Mouse (Mus musculus) midbrain, embryonic 10.5 days (tissue): ENCODE results near the gene Nsd2. TPM values are rescaled to one million over a fixed set of nuclear protein-coding genes. Genes with fewer than 3 reads are reported as not detected.

Source experiments
- DNase-seq: peaks from one replicate; pipeline ENCODE4 v3.0.0-alpha.2; 2017; ENCODE audit warnings: low spot score
- H3K27ac ChIP-seq: fragments of 300-500 bp; sonication (generic); replicated peaks from 2 replicates; pipeline ENCODE4 v1.5.1; 2016; ENCODE audit warnings: mild to moderate bottlenecking
- H3K27me3 ChIP-seq: fragments of 300-500 bp; sonication (generic); 2 replicates; pipeline ENCODE4 v1.6.1; 2016; ENCODE audit warnings: low read depth, mild to moderate bottlenecking; ENCODE audit not compliant: poor library complexity, severe bottlenecking
- H3K36me3 ChIP-seq: fragments of 300-500 bp; sonication (generic); 2 replicates; pipeline ENCODE4 v1.6.1; 2016; ENCODE audit warnings: mild to moderate bottlenecking, moderate library complexity
- H3K4me1 ChIP-seq: fragments of 300-500 bp; sonication (generic); 2 replicates; pipeline ENCODE4 v1.6.1; 2016
- H3K4me3 ChIP-seq: fragments of 300-500 bp; sonication (generic); 2 replicates; pipeline ENCODE4 v1.5.1; 2016; ENCODE audit warnings: mild to moderate bottlenecking, moderate library complexity
- H3K9me3 ChIP-seq: fragments of 300-500 bp; sonication (generic); replicated peaks from 2 replicates; pipeline ENCODE4 v1.6.1; 2016; ENCODE audit warnings: mild to moderate bottlenecking
- WGBS: fragments of 180-500 bp; shearing (Covaris S2); methylation state at CpG from one replicate; pipeline ENCODE4 v1.1.7; 2016; 5-methylcytosine and 5-hydroxymethylcytosine counted together
- polyA plus RNA-seq: library from polyadenylated mRNA; unstranded; fragments of >200 nt; fragmentation: Nextera tagmentation; extraction: Ambion mirVana; gene quantifications from 2 replicates; pipeline ENCODE4 v1.2.1, GENCODE M21; 2016

Nsd2 gene
- polyA plus RNA-seq, 1 experiment from 2014 or later: 91.0 TPM

DNA sequence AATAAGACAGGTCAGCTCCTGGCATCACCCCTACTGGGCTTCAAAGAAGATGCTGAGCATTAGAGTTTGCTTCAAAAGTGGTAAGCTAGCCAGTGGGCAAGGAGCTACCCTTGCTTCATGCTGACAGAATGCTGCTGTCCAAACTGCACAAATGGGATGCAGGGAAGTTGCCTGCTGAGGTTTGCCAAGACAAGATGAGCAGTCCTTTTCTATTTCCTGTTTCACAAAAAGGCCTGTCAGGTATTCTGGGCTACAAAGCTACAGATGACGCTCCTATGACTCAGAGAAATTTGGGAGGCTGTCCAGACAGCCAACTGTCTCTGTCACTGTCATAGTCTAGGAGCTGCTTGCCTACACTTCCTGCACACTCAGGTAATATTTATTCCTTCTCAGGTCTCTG lies 98.9 kb downstream of the Nsd2 start:
- peaks cover 88% of the 10 kb centered on the region for H3K36me3 ChIP-seq
- WGBS: 100% methylated on average over 1 of the region's 1 CpGs
- H3K27me3 ChIP-seq: no peaks in the 10 kb centered on the region

GRCm38 (mm10) chr5:33920037-33920436 lies 99.5 kb downstream of the Nsd2 start:
- WGBS: 96% methylated on average over 2 of the region's 2 CpGs

More for the DNA sequence above, 98.9 kb downstream of the Nsd2 start:
- Histone ChIP-seq H3K4me1 (peaks cover 4% of the 10 kb centered on the region; the same call in 1 of the 2 replicates), H3K4me3 (no peak overlapping the region), H3K27ac (no peak overlapping the region), H3K9me3 (no peaks in the 10 kb centered on the region; the same call in 1 of the 2 replicates)
- DNase-seq: no peak

GRCm38 (mm10) chr5:33920924-33921323 lies 100.4 kb downstream of the Nsd2 start:
- 87% methylated on average over 4 of the region's 4 CpGs for WGBS
- no peak for DNase-seq

More at GRCm38 (mm10) chr5:33920037-33920436, 99.5 kb downstream of the Nsd2 start:
- Histone ChIP-seq H3K27ac (no peak overlapping the region), H3K4me1 (peaks cover 4% of the 10 kb centered on the region; the same call in 1 of the 2 replicates), H3K4me3 (no peak overlapping the region), H3K9me3 (no peaks in the 10 kb centered on the region; the same call in 1 of the 2 replicates), H3K36me3 (peaks cover 84% of the 10 kb centered on the region), H3K27me3 (no peaks in the 10 kb centered on the region)
- DNase-seq: no peak

DNA sequence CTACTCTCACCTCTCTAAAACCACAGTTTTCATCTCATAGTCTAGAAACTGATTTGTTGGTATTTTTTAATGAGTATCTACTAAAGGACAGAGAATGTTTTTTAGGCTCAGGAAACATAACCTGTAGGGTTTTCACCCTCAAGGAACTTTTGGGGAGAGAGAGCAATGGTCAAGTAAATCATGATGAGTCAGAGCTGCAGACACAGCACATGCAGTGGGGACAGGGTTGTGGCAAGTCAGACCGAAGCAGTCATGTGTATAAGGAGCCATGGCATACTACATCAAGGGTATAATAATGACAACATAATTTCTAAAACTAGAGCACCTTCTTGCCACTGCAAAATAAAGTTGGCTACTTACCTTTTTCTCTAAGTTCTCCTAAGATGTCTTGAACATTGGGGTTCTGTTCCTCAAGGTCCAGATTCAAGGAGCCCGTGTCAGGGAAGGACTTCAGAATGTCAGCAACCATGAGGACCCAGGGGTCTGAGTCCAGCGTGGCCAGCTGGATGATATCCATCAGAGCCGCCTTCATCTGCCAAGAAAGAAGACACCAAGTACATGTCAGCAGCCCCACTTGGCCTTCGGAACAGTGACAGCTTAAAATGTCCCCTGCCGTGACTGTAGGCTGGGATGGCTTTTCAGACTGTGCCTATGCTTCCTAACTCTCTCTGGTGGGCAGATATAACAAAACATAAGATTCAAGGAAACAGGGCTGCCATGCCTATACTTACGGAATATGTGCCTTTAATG lies 101.1 kb downstream of the Nsd2 start:
- Histone ChIP-seq H3K27me3 (no peaks in the 10 kb centered on the region), H3K27ac (no peak overlapping the region), H3K4me1 (peaks cover 4% of the 10 kb centered on the region; the same call in 1 of the 2 replicates), H3K9me3 (no peaks in the 10 kb centered on the region; the same call in 1 of the 2 replicates), H3K4me3 (no peak overlapping the region), H3K36me3 (peaks cover 83% of the 10 kb centered on the region)
- no peak for DNase-seq
- WGBS: 86% methylated on average over 7 of the region's 7 CpGs

More at GRCm38 (mm10) chr5:33920924-33921323, 100.4 kb downstream of the Nsd2 start:
- Histone ChIP-seq H3K36me3 (peaks cover 83% of the 10 kb centered on the region), H3K4me3 (no peak overlapping the region), H3K27me3 (no peaks in the 10 kb centered on the region), H3K4me1 (peaks cover 4% of the 10 kb centered on the region; the same call in 1 of the 2 replicates), H3K27ac (no peak overlapping the region), H3K9me3 (no peaks in the 10 kb centered on the region; the same call in 1 of the 2 replicates)

DNA sequence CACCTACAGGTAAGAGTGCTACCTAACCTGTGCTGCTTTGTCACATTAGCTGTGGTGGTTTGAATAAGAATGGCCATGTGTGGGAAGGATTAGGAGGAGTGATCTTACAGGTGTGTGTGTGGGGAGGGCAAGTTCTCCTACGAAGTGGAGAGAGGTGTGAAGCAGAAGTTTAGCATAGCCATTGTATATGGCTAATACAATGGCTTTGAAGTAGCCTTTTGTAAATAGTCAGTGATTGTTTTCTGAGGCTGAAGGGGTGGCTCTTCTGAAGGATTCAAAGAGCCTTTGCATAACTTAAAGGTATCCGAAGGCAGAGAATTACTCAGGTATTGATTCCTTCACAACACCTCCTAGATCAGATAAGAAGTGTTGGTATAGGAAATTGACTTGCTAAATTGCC lies 102.0 kb downstream of the Nsd2 start:
- Histone ChIP-seq H3K36me3 (peaks cover 83% of the 10 kb centered on the region), H3K9me3 (no peaks in the 10 kb centered on the region; the same call in 1 of the 2 replicates), H3K4me3 (no peak overlapping the region), H3K4me1 (peaks cover 4% of the 10 kb centered on the region; the same call in 1 of the 2 replicates), H3K27ac (no peak overlapping the region), H3K27me3 (no peaks in the 10 kb centered on the region)
- DNase-seq: no peak
- 40% methylated on average over 2 of the region's 2 CpGs for WGBS

DNA sequence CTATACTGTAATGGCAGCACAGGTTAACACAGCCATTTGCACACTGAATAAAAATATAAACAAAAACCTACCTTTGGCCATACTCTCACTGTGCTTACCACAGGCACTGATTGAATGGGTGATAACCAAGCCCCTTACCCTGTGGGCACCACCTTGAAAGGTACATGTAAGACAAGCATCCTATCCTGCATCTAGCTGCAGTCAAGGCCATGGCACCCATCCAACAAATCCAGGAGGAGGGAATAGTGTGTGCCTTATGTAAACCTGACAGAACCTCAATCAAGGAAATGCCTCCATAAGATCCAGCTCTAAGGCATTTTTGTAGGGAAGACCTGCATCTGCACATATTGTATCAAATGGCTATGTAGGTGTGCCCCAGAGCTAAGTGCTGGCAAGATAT lies 105.6 kb downstream of the Nsd2 start:
- H3K9me3 ChIP-seq: peaks cover 19% of the 10 kb centered on the region
- H3K27ac ChIP-seq: no peak overlapping the region
- peaks cover 4% of the 10 kb centered on the region; the same call in 1 of the 2 replicates for H3K4me1 ChIP-seq
- peaks cover 83% of the 10 kb centered on the region for H3K36me3 ChIP-seq
- DNase-seq: no peak
- H3K4me3 ChIP-seq: no peak overlapping the region
- H3K27me3 ChIP-seq: no peaks in the 10 kb centered on the region

DNA sequence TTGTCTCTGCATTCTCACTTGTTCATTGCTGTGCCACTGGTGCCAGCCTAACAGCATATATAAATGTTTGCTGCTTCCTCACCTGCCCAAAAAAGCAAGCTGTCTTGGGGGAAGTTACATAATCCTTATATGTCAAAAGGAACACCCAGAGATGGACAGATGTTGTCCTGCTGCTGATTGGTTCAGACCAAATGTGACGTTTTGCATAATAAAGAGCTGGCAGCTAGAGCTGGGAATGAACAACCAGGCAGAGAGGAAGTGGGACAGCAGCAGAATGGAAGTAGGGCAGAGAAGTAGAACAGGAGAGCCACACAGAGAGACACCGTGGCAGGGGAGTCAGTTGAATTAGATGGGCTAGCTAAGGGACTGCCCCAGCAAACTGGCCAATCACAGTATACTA lies 111.9 kb downstream of the Nsd2 start:
- Histone ChIP-seq H3K36me3 (peaks cover 62% of the 10 kb centered on the region), H3K9me3 (peaks cover 19% of the 10 kb centered on the region)
- WGBS: 84% methylated on average over 2 of the region's 2 CpGs

GRCm38 (mm10) chr5:33934081-33934480 lies 113.6 kb downstream of the Nsd2 start:
- Histone ChIP-seq H3K9me3 (peaks cover 28% of the 10 kb centered on the region; the same call in 1 of the 2 replicates), H3K4me3 (peak overlapping the region; percentile 82), H3K4me1 (peaks cover 31% of the 10 kb centered on the region), H3K36me3 (peaks cover 61% of the 10 kb centered on the region), H3K27me3 (no peaks in the 10 kb centered on the region), H3K27ac (no peak overlapping the region)
- no peak for DNase-seq
- WGBS: 94% methylated on average over 2 of the region's 2 CpGs

More for the DNA sequence above, 111.9 kb downstream of the Nsd2 start:
- H3K27me3 ChIP-seq: no peaks in the 10 kb centered on the region
- DNase-seq: no peak
- no peak overlapping the region for H3K4me3 ChIP-seq
- H3K4me1 ChIP-seq: peaks cover 30% of the 10 kb centered on the region
- H3K27ac ChIP-seq: no peak overlapping the region

- H3K4me3 ChIP-seq: peak overlapping the region; percentile 82
- H3K36me3 ChIP-seq: peaks cover 61% of the 10 kb centered on the region
- 89% methylated on average over 7 of the region's 7 CpGs for WGBS
- DNase-seq: no peak
- no peak overlapping the region for H3K27ac ChIP-seq
- peaks cover 21% of the 10 kb centered on the region for H3K9me3 ChIP-seq
- no peaks in the 10 kb centered on the region for H3K27me3 ChIP-seq
- peaks cover 31% of the 10 kb centered on the region for H3K4me1 ChIP-seq
Observed at GRCm38 (mm10) chr5:33934877-33935276, 114.4 kb downstream of the Nsd2 start.

- DNase-seq: no peak
- under 1% methylated on average over 39 of the region's 39 CpGs for WGBS
Observed at GRCm38 (mm10) chr5:33935700-33936111, 115.2 kb downstream of the Nsd2 start.

GRCm38 (mm10) chr5:33936120-33936707 lies 115.7 kb downstream of the Nsd2 start, which contains the start of gene Nelfa:
TSS of gene Nelfa (minus strand) at chr5:33936413.
- Histone ChIP-seq H3K9me3 (peaks cover 28% of the 10 kb centered on the region), H3K4me3 (peak within 1 kb of the TSS; percentile 82), H3K27ac (peak within 1 kb of the TSS; percentile 94), H3K27me3 (no peaks in the 10 kb centered on the region), H3K36me3 (peaks cover 59% of the 10 kb centered on the region), H3K4me1 (peaks cover 31% of the 10 kb centered on the region)
- peak; percentile 98 for DNase-seq
- WGBS: under 1% methylated on average over 61 of the region's 61 CpGs

More at GRCm38 (mm10) chr5:33935700-33936111, 115.2 kb downstream of the Nsd2 start:
- Histone ChIP-seq H3K4me3 (peak overlapping the region; percentile 82), H3K36me3 (peaks cover 60% of the 10 kb centered on the region), H3K27me3 (no peaks in the 10 kb centered on the region), H3K27ac (peak overlapping the region; percentile 94), H3K9me3 (peaks cover 24% of the 10 kb centered on the region), H3K4me1 (peaks cover 31% of the 10 kb centered on the region)

- DNase-seq: no peak
- peak overlapping the region; percentile 82 for H3K4me3 ChIP-seq
- H3K27ac ChIP-seq: no peak overlapping the region
- 93% methylated on average over 2 of the region's 2 CpGs for WGBS
- no peaks in the 10 kb centered on the region for H3K27me3 ChIP-seq
- H3K4me1 ChIP-seq: peaks cover 31% of the 10 kb centered on the region
- peaks cover 38% of the 10 kb centered on the region for H3K9me3 ChIP-seq
- H3K36me3 ChIP-seq: peaks cover 49% of the 10 kb centered on the region
Observed at GRCm38 (mm10) chr5:33937230-33937629, 116.7 kb downstream of the Nsd2 start.

DNA sequence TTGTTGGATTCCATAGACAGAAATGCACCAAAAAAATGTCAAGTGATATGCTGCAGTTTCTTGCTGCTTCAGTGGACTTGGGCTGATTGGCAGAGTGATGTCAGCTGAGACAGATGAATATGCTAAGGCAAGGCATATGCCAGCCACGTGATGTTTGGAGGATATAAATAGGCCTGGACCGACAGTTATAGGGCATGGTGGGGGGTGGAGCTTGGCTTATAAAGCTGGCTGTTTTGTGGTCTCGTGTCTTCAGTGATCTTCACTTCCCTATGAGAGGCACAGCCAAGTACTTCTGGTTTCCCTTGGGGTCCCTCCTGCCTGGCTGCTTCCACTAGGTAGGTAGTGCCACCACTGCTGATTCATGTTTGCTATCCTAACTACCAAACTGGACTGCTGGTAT lies 117.9 kb downstream of the Nsd2 start:
- Histone ChIP-seq H3K4me1 (peaks cover 31% of the 10 kb centered on the region), H3K9me3 (peaks cover 50% of the 10 kb centered on the region), H3K36me3 (peaks cover 39% of the 10 kb centered on the region), H3K27me3 (no peaks in the 10 kb centered on the region), H3K27ac (no peak overlapping the region), H3K4me3 (no peak overlapping the region)
- DNase-seq: no peak
- 95% methylated on average over 3 of the region's 3 CpGs for WGBS
